Mouse (Mus musculus): ENCODE results near the gene Tmem223. TPM values are rescaled to one million over a fixed set of nuclear protein-coding genes. Genes with fewer than 3 reads are reported as not detected.
"Not testable (repeated sequence)": the region's sequence is repeated elsewhere in the genome, so short reads cannot be mapped to it uniquely, and the experiment has no call there.

Gene Tmem223
- polyA plus RNA-seq, 1 experiment from 2014 or later: 220 TPM

- not testable (repeated sequence) for H3K4me3 ChIP-seq (replicated peaks); H3K27ac ChIP-seq; H3K4me2 ChIP-seq; H3K27me3 ChIP-seq; ATAC-seq (replicated peaks; ENCODE audit: low FRiP score); H3K9me3 ChIP-seq (replicated peaks); H3K9ac ChIP-seq
- 43% methylated on average over 3 of the region's 3 CpGs for WGBS
- Histone ChIP-seq H3K36me3 (peaks cover 31% of the 10 kb centered on the region), H3K4me1 (peaks cover 23% of the 10 kb centered on the region)
Measured at GRCm38 (mm10) chr19:8728335-8729099, 42.3 kb upstream of the Tmem223 start.

GRCm38 (mm10) chr19:8734334-8734733 lies 36.5 kb upstream of the Tmem223 start:
- H3K4me1 ChIP-seq: peaks cover 10% of the 10 kb centered on the region
- no peak overlapping the region for H3K27ac ChIP-seq
- H3K4me2 ChIP-seq: no peak overlapping the region
- peaks cover 23% of the 10 kb centered on the region for H3K36me3 ChIP-seq
- no peak overlapping the region for H3K4me3 ChIP-seq (replicated peaks)
- WGBS: 84% methylated on average over 3 of the region's 3 CpGs
- H3K9ac ChIP-seq: no peak overlapping the region
- ATAC-seq (replicated peaks; ENCODE audit: low FRiP score): no peak
- H3K9me3 ChIP-seq (replicated peaks): no peaks in the 10 kb centered on the region
- no peaks in the 10 kb centered on the region for H3K27me3 ChIP-seq

- Histone ChIP-seq H3K9me3 (replicated peaks) (no peaks in the 10 kb centered on the region), H3K9ac (peak within 1 kb of the TSS; percentile 63), H3K36me3 (peaks cover 35% of the 10 kb centered on the region), H3K4me3 (replicated peaks) (peak within 1 kb of the TSS; percentile 77), H3K4me1 (peaks cover 16% of the 10 kb centered on the region), H3K27ac (peak within 1 kb of the TSS; percentile 75), H3K4me2 (peak within 1 kb of the TSS; percentile 69), H3K27me3 (no peaks in the 10 kb centered on the region)
- peak; percentile 89 for ATAC-seq (replicated peaks; ENCODE audit: low FRiP score)
- WGBS: 0% methylated on average over 32 of the region's 32 CpGs
Measured at GRCm38 (mm10) chr19:8735389-8736159, 35.2 kb upstream of the Tmem223 start, which contains the start of gene Wdr74. Gene Wdr74, plus strand, starts transcription at chr19:8735827.

GRCm38 (mm10) chr19:8736160-8736467 lies 34.7 kb upstream of the Tmem223 start:
- 2% methylated on average over 11 of the region's 11 CpGs for WGBS
- H3K9ac ChIP-seq: peak overlapping the region; percentile 63
- peak; percentile 27; the same call in 1 of the 2 replicates for ATAC-seq (replicated peaks; ENCODE audit: low FRiP score)
- H3K4me1 ChIP-seq: peaks cover 21% of the 10 kb centered on the region
- no peaks in the 10 kb centered on the region for H3K27me3 ChIP-seq
- peak overlapping the region; percentile 77 for H3K4me3 ChIP-seq (replicated peaks)
- H3K9me3 ChIP-seq (replicated peaks): no peaks in the 10 kb centered on the region
- peaks cover 39% of the 10 kb centered on the region for H3K36me3 ChIP-seq
- H3K27ac ChIP-seq: peak overlapping the region; percentile 75
- H3K4me2 ChIP-seq: peak overlapping the region; percentile 69

GRCm38 (mm10) chr19:8738911-8739310 lies 31.9 kb upstream of the Tmem223 start:
- ATAC-seq (replicated peaks; ENCODE audit: low FRiP score): no peak
- no peak overlapping the region for H3K9ac ChIP-seq
- no peak overlapping the region for H3K4me3 ChIP-seq (replicated peaks)
- 93% methylated on average over 7 of the region's 7 CpGs for WGBS
- no peak overlapping the region for H3K27ac ChIP-seq
- H3K27me3 ChIP-seq: no peaks in the 10 kb centered on the region
- H3K36me3 ChIP-seq: peaks cover 52% of the 10 kb centered on the region
- H3K4me1 ChIP-seq: peaks cover 33% of the 10 kb centered on the region
- H3K9me3 ChIP-seq (replicated peaks): no peaks in the 10 kb centered on the region
- H3K4me2 ChIP-seq: no peak overlapping the region

GRCm38 (mm10) chr19:8739646-8740045 lies 31.1 kb upstream of the Tmem223 start:
- no peak overlapping the region for H3K4me3 ChIP-seq (replicated peaks)
- H3K4me1 ChIP-seq: peaks cover 33% of the 10 kb centered on the region
- no peak overlapping the region for H3K27ac ChIP-seq
- no peaks in the 10 kb centered on the region for H3K9me3 ChIP-seq (replicated peaks)
- no peak for ATAC-seq (replicated peaks; ENCODE audit: low FRiP score)
- no peak overlapping the region for H3K9ac ChIP-seq
- peaks cover 60% of the 10 kb centered on the region for H3K36me3 ChIP-seq
- WGBS: 91% methylated on average over 6 of the region's 6 CpGs
- H3K4me2 ChIP-seq: no peak overlapping the region
- no peaks in the 10 kb centered on the region for H3K27me3 ChIP-seq

- WGBS: 61% methylated on average over 14 of the region's 14 CpGs
- Histone ChIP-seq H3K36me3 (peaks cover 69% of the 10 kb centered on the region), H3K9me3 (replicated peaks) (no peaks in the 10 kb centered on the region), H3K4me3 (replicated peaks) (peak within 1 kb of the TSS; percentile 86), H3K27ac (peak within 1 kb of the TSS; percentile 97), H3K9ac (peak within 1 kb of the TSS; percentile 89), H3K4me2 (peak within 1 kb of the TSS; percentile 87), H3K27me3 (no peaks in the 10 kb centered on the region), H3K4me1 (peaks cover 29% of the 10 kb centered on the region)
- no peak for ATAC-seq (replicated peaks; ENCODE audit: low FRiP score)
Measured at GRCm38 (mm10) chr19:8740603-8741002, 30.2 kb upstream of the Tmem223 start, which contains the start of gene 1700092M07Rik. Gene 1700092M07Rik, plus strand, starts transcription at chr19:8740718.

- peak within 1 kb of the TSS; percentile 86 for H3K4me3 ChIP-seq (replicated peaks)
- under 1% methylated on average over 36 of the region's 36 CpGs for WGBS
- peak within 1 kb of the TSS; percentile 97 for H3K27ac ChIP-seq
- H3K9ac ChIP-seq: peak within 1 kb of the TSS; percentile 89
- H3K4me2 ChIP-seq: peak within 1 kb of the TSS; percentile 87
- H3K9me3 ChIP-seq (replicated peaks): no peaks in the 10 kb centered on the region
- peaks cover 29% of the 10 kb centered on the region for H3K4me1 ChIP-seq
- peak; percentile 97 for ATAC-seq (replicated peaks; ENCODE audit: low FRiP score)
- no peaks in the 10 kb centered on the region for H3K27me3 ChIP-seq
- H3K36me3 ChIP-seq: peaks cover 77% of the 10 kb centered on the region
Measured at GRCm38 (mm10) chr19:8741243-8741869, 29.4 kb upstream of the Tmem223 start, which contains the start of gene Stx5a. Gene Stx5a, plus strand, starts transcription at chr19:8741413.

GRCm38 (mm10) chr19:8742176-8742575 lies 28.6 kb upstream of the Tmem223 start:
- peaks cover 23% of the 10 kb centered on the region for H3K4me1 ChIP-seq
- no peak for ATAC-seq (replicated peaks; ENCODE audit: low FRiP score)
- no peaks in the 10 kb centered on the region for H3K27me3 ChIP-seq
- peak overlapping the region; percentile 87 for H3K4me2 ChIP-seq
- peak overlapping the region; percentile 86 for H3K4me3 ChIP-seq (replicated peaks)
- peaks cover 83% of the 10 kb centered on the region for H3K36me3 ChIP-seq
- 17% methylated on average over 14 of the region's 14 CpGs for WGBS
- H3K9ac ChIP-seq: peak overlapping the region; percentile 89
- H3K9me3 ChIP-seq (replicated peaks): no peaks in the 10 kb centered on the region
- peak overlapping the region; percentile 97 for H3K27ac ChIP-seq

GRCm38 (mm10) chr19:8745382-8745781 lies 25.4 kb upstream of the Tmem223 start:
- no peak overlapping the region for H3K4me3 ChIP-seq (replicated peaks)
- WGBS: 94% methylated on average over 1 of the region's 1 CpGs
- peaks cover 84% of the 10 kb centered on the region for H3K36me3 ChIP-seq
- no peak for ATAC-seq (replicated peaks; ENCODE audit: low FRiP score)
- H3K9ac ChIP-seq: no peak overlapping the region
- peaks cover 19% of the 10 kb centered on the region for H3K4me1 ChIP-seq
- H3K4me2 ChIP-seq: no peak overlapping the region
- H3K27ac ChIP-seq: no peak overlapping the region
- no peaks in the 10 kb centered on the region for H3K9me3 ChIP-seq (replicated peaks)
- no peaks in the 10 kb centered on the region for H3K27me3 ChIP-seq

GRCm38 (mm10) chr19:8747368-8747767 lies 23.4 kb upstream of the Tmem223 start:
- WGBS: 66% methylated on average over 2 of the region's 2 CpGs
- H3K4me1 ChIP-seq: peaks cover 10% of the 10 kb centered on the region
- no peaks in the 10 kb centered on the region for H3K9me3 ChIP-seq (replicated peaks)
- no peak for ATAC-seq (replicated peaks; ENCODE audit: low FRiP score)
- H3K36me3 ChIP-seq: peaks cover 98% of the 10 kb centered on the region
- no peak overlapping the region for H3K4me2 ChIP-seq
- no peak overlapping the region for H3K27ac ChIP-seq
- H3K9ac ChIP-seq: no peak overlapping the region
- no peaks in the 10 kb centered on the region for H3K27me3 ChIP-seq
- no peak overlapping the region for H3K4me3 ChIP-seq (replicated peaks)

GRCm38 (mm10) chr19:8755652-8756051 lies 15.1 kb upstream of the Tmem223 start:
- no peaks in the 10 kb centered on the region for H3K9me3 ChIP-seq (replicated peaks)
- peaks cover 22% of the 10 kb centered on the region for H3K4me1 ChIP-seq
- no peaks in the 10 kb centered on the region for H3K27me3 ChIP-seq
- H3K36me3 ChIP-seq: peaks cover 50% of the 10 kb centered on the region
- ATAC-seq (replicated peaks; ENCODE audit: low FRiP score): no peak
- peak overlapping the region; percentile 79 for H3K4me3 ChIP-seq (replicated peaks)
- H3K9ac ChIP-seq: no peak overlapping the region
- 67% methylated on average over 3 of the region's 3 CpGs for WGBS
- peak overlapping the region; percentile 71 for H3K4me2 ChIP-seq
- no peak overlapping the region for H3K27ac ChIP-seq
